Mouse (Mus musculus): ENCODE measurements around the gene Slc9a1. TPM values are rescaled to one million over a fixed set of nuclear protein-coding genes. Genes with fewer than 3 reads are reported as not detected.

Slc9a1 gene
- polyA plus RNA-seq, 1 experiment from 2014 or later, result 8.0 TPM

DNA sequence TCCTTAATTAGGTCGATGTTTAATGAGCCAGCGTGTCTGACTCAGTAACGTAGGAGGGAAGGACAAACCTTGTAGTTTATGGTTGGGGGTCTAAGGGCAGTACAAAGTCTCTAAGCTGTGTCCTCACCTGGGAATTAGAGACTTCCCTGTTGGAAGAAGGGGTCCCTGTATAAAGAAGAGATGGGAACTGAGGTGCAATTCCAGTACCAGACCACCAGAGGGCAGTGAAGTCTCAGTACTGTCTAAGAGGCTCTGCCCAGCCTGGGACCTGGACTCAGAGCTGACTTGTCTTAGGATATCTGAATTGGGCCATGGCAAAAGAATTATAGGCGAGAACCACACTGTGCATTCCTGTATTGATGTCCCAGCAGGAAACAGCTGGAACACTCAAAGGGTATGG is 54.6 kb downstream of the Slc9a1 start:
- WGBS, result 44% methylated on average over 4 of the region's 4 CpGs
- Histone ChIP-seq H3K4me3 (ENCODE audit: low read depth, low read length) (no peak overlapping the region), H3K9me3 (ENCODE audit: control insufficient read depth, low read length) (no peaks in the 10 kb centered on the region), H3K27ac (replicated peaks; ENCODE audit: low read depth, low read length) (no peak overlapping the region), H3K9ac (ENCODE audit: low read length) (no peak overlapping the region), H3K36me3 (ENCODE audit: control insufficient read depth, insufficient read depth, low read length) (peaks cover 6% of the 10 kb centered on the region), H3K4me1 (ENCODE audit: control insufficient read depth, insufficient read depth, low read length) (peaks cover 6% of the 10 kb centered on the region; the same call in 1 of the 2 replicates), H3K4me2 (ENCODE audit: low read depth, severe bottlenecking) (no peak overlapping the region), H3K27me3 (ENCODE audit: control insufficient read depth, insufficient read depth, low read length) (no peaks in the 10 kb centered on the region)
- ATAC-seq (ENCODE audit: insufficient number of reproducible peaks, low FRiP score, low TSS enrichment, low read depth) (no peak), DNase-seq (ENCODE audit: low spot score) (peak; percentile 82)

DNA sequence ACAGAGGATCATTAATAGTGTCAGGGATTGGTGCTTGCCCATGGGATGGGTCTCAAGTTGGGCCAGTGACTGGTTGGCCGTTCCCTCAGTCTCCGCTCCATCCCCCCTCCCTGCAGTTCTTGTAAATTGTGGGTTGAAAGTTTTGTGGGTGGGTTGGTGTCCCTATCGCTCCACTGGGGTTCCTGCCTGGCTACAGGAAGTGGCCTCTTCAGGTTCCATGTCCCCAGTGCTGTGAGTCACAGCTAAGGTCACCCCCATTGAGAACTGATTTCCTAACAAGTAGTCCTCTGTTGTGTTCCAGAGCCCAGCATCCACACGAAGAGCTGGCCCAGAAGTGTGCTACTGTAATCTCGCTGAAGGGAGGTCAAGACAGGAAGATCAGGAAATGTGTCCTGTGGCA is 56.6 kb downstream of the Slc9a1 start:
- H3K36me3 ChIP-seq (ENCODE audit: control insufficient read depth, insufficient read depth, low read length), result no peaks in the 10 kb centered on the region
- no peak overlapping the region for H3K4me2 ChIP-seq (ENCODE audit: low read depth, severe bottlenecking)
- 76% methylated on average over 5 of the region's 5 CpGs for WGBS
- no peaks in the 10 kb centered on the region for H3K9me3 ChIP-seq (ENCODE audit: control insufficient read depth, low read length)
- H3K9ac ChIP-seq (ENCODE audit: low read length), result no peak overlapping the region
- no peak overlapping the region for H3K4me3 ChIP-seq (ENCODE audit: low read depth, low read length)
- DNase-seq (ENCODE audit: low spot score) (no peak), ATAC-seq (ENCODE audit: insufficient number of reproducible peaks, low FRiP score, low TSS enrichment, low read depth) (no peak)
- no peaks in the 10 kb centered on the region for H3K27me3 ChIP-seq (ENCODE audit: control insufficient read depth, insufficient read depth, low read length)
- H3K4me1 ChIP-seq (ENCODE audit: control insufficient read depth, insufficient read depth, low read length), result peaks cover 6% of the 10 kb centered on the region; the same call in 1 of the 2 replicates
- H3K27ac ChIP-seq (replicated peaks; ENCODE audit: low read depth, low read length), result no peak overlapping the region

DNA sequence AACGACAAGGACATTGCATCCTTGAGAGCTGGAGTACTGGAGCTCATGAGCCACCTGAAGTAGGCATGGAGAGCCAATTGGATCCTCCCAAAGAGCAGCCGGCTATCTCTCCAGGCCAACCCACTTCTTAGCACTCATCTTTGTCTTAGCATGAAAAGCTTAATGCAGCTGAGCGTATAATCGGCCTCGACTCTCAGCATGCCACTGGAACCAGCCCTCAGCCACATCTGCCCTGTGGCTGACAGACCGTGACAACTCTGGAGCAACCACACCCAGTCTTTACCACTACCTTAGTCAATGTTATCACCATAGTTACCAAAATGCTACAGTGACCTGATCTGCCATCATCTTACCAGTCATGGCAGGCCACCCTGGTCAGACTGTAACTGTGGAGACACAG is 62.0 kb downstream of the Slc9a1 start:
- no peaks in the 10 kb centered on the region for H3K9me3 ChIP-seq (ENCODE audit: control insufficient read depth, low read length)
- H3K4me2 ChIP-seq (ENCODE audit: low read depth, severe bottlenecking), result no peak overlapping the region
- H3K4me3 ChIP-seq (ENCODE audit: low read depth, low read length), result no peak overlapping the region
- H3K27me3 ChIP-seq (ENCODE audit: control insufficient read depth, insufficient read depth, low read length), result no peaks in the 10 kb centered on the region
- DNase-seq (ENCODE audit: low spot score), result no peak
- peaks cover 6% of the 10 kb centered on the region; the same call in 1 of the 2 replicates for H3K4me1 ChIP-seq (ENCODE audit: control insufficient read depth, insufficient read depth, low read length)
- H3K36me3 ChIP-seq (ENCODE audit: control insufficient read depth, insufficient read depth, low read length), result no peaks in the 10 kb centered on the region
- no peak overlapping the region for H3K9ac ChIP-seq (ENCODE audit: low read length)
- WGBS, result 92% methylated on average over 6 of the region's 6 CpGs
- ATAC-seq (ENCODE audit: insufficient number of reproducible peaks, low FRiP score, low TSS enrichment, low read depth), result no peak
- H3K27ac ChIP-seq (replicated peaks; ENCODE audit: low read depth, low read length), result no peak overlapping the region

DNA sequence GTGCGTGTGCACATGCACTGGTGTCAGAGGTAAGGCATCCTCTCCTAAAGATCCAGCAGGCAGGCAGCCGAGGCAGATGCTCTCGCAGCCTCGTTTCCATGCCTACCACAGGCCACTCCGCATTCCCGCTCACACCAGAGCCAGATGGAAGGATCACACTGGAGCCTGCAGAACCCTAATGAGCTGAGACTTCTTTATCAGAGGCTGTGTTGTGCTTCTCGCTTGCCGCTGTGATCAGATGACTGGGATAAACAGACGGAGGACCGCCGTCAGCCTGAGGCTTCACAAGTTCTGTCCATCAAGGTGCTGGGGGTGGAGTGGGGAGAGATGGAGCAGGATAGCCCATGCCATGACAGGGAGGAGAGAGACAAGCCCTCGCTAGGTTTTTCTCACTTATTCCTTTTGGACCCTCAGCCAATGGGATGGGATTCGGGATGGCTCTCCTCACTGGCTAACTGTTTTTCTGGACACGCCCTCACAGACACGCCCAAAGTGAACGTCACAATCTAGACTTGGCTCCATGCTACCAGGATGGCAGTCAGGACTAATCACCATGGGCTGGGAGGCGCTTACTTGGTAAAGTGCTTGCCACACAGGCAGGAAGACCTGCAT is 63.2 kb downstream of the Slc9a1 start:
- Histone ChIP-seq H3K27ac (replicated peaks; ENCODE audit: low read depth, low read length) (no peak overlapping the region), H3K9me3 (ENCODE audit: control insufficient read depth, low read length) (no peaks in the 10 kb centered on the region), H3K9ac (ENCODE audit: low read length) (no peak overlapping the region), H3K4me3 (ENCODE audit: low read depth, low read length) (no peak overlapping the region), H3K4me2 (ENCODE audit: low read depth, severe bottlenecking) (no peak overlapping the region), H3K4me1 (ENCODE audit: control insufficient read depth, insufficient read depth, low read length) (no peaks in the 10 kb centered on the region; the same call in 1 of the 2 replicates), H3K27me3 (ENCODE audit: control insufficient read depth, insufficient read depth, low read length) (no peaks in the 10 kb centered on the region), H3K36me3 (ENCODE audit: control insufficient read depth, insufficient read depth, low read length) (no peaks in the 10 kb centered on the region)
- no peak for ATAC-seq (ENCODE audit: insufficient number of reproducible peaks, low FRiP score, low TSS enrichment, low read depth)
- peak; percentile 43 for DNase-seq (ENCODE audit: low spot score)
- WGBS, result 22% methylated on average over 17 of the region's 17 CpGs

DNA sequence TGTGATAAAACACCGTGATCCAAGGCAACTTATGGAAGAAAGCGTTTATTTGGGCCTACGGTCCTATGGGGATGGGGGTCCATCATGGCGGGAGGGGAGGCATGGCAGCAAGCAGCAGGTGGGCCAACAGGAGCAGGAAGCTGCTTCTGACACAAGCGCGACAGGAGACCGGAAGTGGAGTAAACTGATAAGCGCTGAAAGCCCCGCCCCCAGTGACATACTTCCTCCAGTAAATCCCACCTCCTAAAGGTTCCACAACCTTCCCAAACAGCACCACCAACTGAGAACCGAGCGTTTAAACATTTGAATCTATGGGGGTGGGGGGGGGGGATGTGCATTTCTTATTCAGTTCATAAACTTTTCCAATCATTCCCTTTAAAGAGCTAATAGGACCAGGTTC is 66.4 kb downstream of the Slc9a1 start:
- no peaks in the 10 kb centered on the region for H3K36me3 ChIP-seq (ENCODE audit: control insufficient read depth, insufficient read depth, low read length)
- ATAC-seq (ENCODE audit: insufficient number of reproducible peaks, low FRiP score, low TSS enrichment, low read depth), result no peak
- no peaks in the 10 kb centered on the region for H3K9me3 ChIP-seq (ENCODE audit: control insufficient read depth, low read length)

DNA sequence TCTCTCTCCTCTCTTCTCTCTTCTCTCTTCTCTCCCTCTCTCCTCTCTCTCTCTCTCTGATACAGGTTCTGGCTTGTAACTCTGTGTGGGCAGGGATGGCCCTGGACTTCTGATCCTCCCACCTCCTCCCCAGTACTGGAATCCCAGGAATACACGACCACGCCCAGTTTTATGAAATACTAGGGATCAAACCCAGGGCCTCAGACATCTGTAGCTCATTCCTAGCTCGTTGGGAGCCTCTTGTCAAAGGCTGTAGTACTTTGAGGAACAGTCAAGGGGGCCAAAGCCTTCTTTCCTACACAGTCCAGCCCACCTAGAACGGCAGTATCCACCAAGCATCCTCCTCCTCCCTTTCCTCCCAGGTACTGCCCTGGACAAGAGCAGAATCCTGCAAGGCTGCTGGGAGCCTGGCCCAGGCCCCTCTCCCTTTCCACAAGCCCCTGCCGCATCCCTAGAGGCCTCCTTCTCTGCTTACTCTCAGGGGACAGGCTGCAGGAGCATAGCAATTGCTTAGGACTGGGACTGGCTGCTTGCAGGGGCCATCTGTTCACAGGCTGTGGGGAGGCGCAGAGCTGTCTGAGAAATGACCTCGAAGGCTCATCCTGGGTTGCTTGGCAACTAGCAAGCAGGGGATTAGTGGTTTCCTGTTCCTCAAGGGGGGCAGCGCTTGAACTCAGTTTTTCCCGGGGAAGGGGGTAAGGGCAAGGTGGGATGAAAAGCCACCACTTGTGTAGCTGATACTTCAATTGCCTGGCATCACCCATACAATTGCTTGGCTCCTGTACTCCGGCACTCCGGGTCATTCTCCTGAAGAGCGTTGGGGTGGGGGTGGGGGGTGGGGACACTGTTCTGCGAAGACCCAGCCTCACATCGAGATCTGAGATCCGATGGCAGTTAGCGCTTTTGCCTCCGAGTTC is 70.2 kb downstream of the Slc9a1 start:
- H3K36me3 ChIP-seq (ENCODE audit: control insufficient read depth, insufficient read depth, low read length), result no peaks in the 10 kb centered on the region
- H3K27ac ChIP-seq (replicated peaks; ENCODE audit: low read depth, low read length), result peak overlapping the region; percentile 85
- H3K9ac ChIP-seq (ENCODE audit: low read length), result no peak overlapping the region
- H3K27me3 ChIP-seq (ENCODE audit: control insufficient read depth, insufficient read depth, low read length), result no peaks in the 10 kb centered on the region
- H3K9me3 ChIP-seq (ENCODE audit: control insufficient read depth, low read length), result no peaks in the 10 kb centered on the region
- WGBS, result 6% methylated on average over 17 of the region's 17 CpGs
- DNase-seq (ENCODE audit: low spot score) (peak; percentile 81), ATAC-seq (ENCODE audit: insufficient number of reproducible peaks, low FRiP score, low TSS enrichment, low read depth) (peak; percentile 83)
- H3K4me3 ChIP-seq (ENCODE audit: low read depth, low read length), result 0 out of 2 replicates have a peak overlapping the region, but pooled peaks have one; percentile 2
- H3K4me2 ChIP-seq (ENCODE audit: low read depth, severe bottlenecking), result peak overlapping the region; percentile 34
- H3K4me1 ChIP-seq (ENCODE audit: control insufficient read depth, insufficient read depth, low read length), result peaks cover 15% of the 10 kb centered on the region

More for the DNA sequence above, 66.4 kb downstream of the Slc9a1 start:
- no peak overlapping the region for H3K4me2 ChIP-seq (ENCODE audit: low read depth, severe bottlenecking)
- peaks cover 15% of the 10 kb centered on the region for H3K4me1 ChIP-seq (ENCODE audit: control insufficient read depth, insufficient read depth, low read length)
- no peak overlapping the region for H3K4me3 ChIP-seq (ENCODE audit: low read depth, low read length)
- no peak overlapping the region for H3K9ac ChIP-seq (ENCODE audit: low read length)
- DNase-seq (ENCODE audit: low spot score), result no peak
- WGBS, result 93% methylated on average over 11 of the region's 11 CpGs
- no peak overlapping the region for H3K27ac ChIP-seq (replicated peaks; ENCODE audit: low read depth, low read length)
- H3K27me3 ChIP-seq (ENCODE audit: control insufficient read depth, insufficient read depth, low read length), result no peaks in the 10 kb centered on the region

DNA sequence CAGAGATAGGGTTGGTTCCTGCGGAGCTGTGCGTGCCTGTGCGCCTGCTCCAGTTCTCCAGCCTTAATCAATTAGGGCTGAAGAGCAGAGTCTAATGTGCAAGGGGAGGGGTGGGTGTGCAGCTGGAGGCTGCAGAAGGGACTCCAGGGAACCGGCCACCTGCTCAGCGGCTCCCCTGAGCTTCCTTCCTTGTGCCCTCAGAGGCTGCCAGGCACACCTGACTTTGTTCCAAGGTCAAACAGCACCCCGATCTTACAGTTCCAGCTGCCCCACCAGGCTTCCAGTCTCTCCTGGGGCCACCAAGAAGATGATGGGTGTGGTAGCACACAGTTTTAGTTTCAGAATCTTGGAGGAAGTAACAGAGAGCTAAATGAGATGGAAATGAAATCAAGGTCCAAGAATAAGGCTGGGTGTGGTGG is 70.9 kb downstream of the Slc9a1 start:
- no peaks in the 10 kb centered on the region for H3K27me3 ChIP-seq (ENCODE audit: control insufficient read depth, insufficient read depth, low read length)
- H3K36me3 ChIP-seq (ENCODE audit: control insufficient read depth, insufficient read depth, low read length), result no peaks in the 10 kb centered on the region
- 0% methylated on average over 6 of the region's 6 CpGs for WGBS
- no peak overlapping the region for H3K4me3 ChIP-seq (ENCODE audit: low read depth, low read length)
- DNase-seq (ENCODE audit: low spot score) (peak; percentile 65), ATAC-seq (ENCODE audit: insufficient number of reproducible peaks, low FRiP score, low TSS enrichment, low read depth) (peak; percentile 71; the same call in 1 of the 2 replicates)
- peak overlapping the region; percentile 34; the same call in 1 of the 2 replicates for H3K4me2 ChIP-seq (ENCODE audit: low read depth, severe bottlenecking)
- peak overlapping the region; percentile 85 for H3K27ac ChIP-seq (replicated peaks; ENCODE audit: low read depth, low read length)
- H3K9ac ChIP-seq (ENCODE audit: low read length), result no peak overlapping the region
- peaks cover 15% of the 10 kb centered on the region for H3K4me1 ChIP-seq (ENCODE audit: control insufficient read depth, insufficient read depth, low read length)
- H3K9me3 ChIP-seq (ENCODE audit: control insufficient read depth, low read length), result no peaks in the 10 kb centered on the region

DNA sequence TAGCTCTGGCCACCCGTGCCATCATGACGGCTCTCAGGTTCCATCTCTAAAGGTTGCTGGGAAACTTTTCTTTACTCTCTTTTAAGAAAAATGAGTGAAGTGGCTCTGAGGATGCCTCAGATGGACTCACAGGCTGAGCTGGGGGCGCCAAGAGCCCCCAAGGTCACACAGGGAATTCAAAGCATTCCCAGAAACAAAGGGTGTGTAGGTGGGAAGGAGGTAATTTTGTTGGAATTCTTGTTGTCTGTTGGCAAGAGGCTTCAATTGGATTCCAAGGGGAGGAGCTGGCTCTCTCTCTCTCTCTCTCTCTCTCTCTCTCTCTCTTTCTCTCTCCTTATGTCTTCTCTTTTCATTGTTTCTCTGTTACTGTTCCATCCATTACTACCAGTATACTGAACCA is 72.7 kb downstream of the Slc9a1 start:
- Histone ChIP-seq H3K27ac (replicated peaks; ENCODE audit: low read depth, low read length) (no peak overlapping the region), H3K9me3 (ENCODE audit: control insufficient read depth, low read length) (no peaks in the 10 kb centered on the region), H3K36me3 (ENCODE audit: control insufficient read depth, insufficient read depth, low read length) (no peaks in the 10 kb centered on the region), H3K27me3 (ENCODE audit: control insufficient read depth, insufficient read depth, low read length) (no peaks in the 10 kb centered on the region), H3K4me1 (ENCODE audit: control insufficient read depth, insufficient read depth, low read length) (peaks cover 15% of the 10 kb centered on the region), H3K4me3 (ENCODE audit: low read depth, low read length) (no peak overlapping the region), H3K9ac (ENCODE audit: low read length) (no peak overlapping the region), H3K4me2 (ENCODE audit: low read depth, severe bottlenecking) (no peak overlapping the region)
- DNase-seq (ENCODE audit: low spot score) (no peak), ATAC-seq (ENCODE audit: insufficient number of reproducible peaks, low FRiP score, low TSS enrichment, low read depth) (no peak)
- WGBS, result 42% methylated on average over 3 of the region's 3 CpGs

All from limb, embryonic 11.5 days (tissue).